Mouse (Mus musculus) kidney, embryonic 16.5 days (tissue): Measurements from ENCODE around the gene Lgals4. TPM values are rescaled to one million over a fixed set of nuclear protein-coding genes. Genes with fewer than 3 reads are reported as not detected.

Source experiments
- ATAC-seq: fragments of 200-750 bp; cut with Nextera tagmentation; 2 replicates; pipeline ENCODE4 v1.8.0; 2017; ENCODE audit warnings: moderate TSS enrichment; ENCODE audit not compliant: low FRiP score, low TSS enrichment
- H3K27ac ChIP-seq: fragments of 300-500 bp; sonication (generic); 2 replicates; pipeline ENCODE4 v1.5.1; 2014; ENCODE audit warnings: low read length
- H3K27me3 ChIP-seq: fragments of 300-500 bp; sonication (generic); 2 replicates; pipeline ENCODE4 v1.6.1; 2014; ENCODE audit warnings: low read length, control low read depth, mixed read lengths; ENCODE audit not compliant: insufficient read depth
- H3K36me3 ChIP-seq: fragments of 300-500 bp; sonication (generic); 2 replicates; pipeline ENCODE4 v1.6.1; 2014; ENCODE audit warnings: low read length, control low read depth, mixed read lengths; ENCODE audit not compliant: insufficient read depth
- H3K4me1 ChIP-seq: fragments of 300-500 bp; sonication (generic); 2 replicates; pipeline ENCODE4 v1.6.1; 2014; ENCODE audit warnings: low read length, control low read depth, mixed read lengths; ENCODE audit not compliant: insufficient read depth
- H3K4me2 ChIP-seq: fragments of 300-500 bp; sonication (generic); replicated peaks from 2 replicates; pipeline ENCODE4 v1.6.1; 2014; ENCODE audit warnings: low read depth, low read length
- H3K4me3 ChIP-seq: fragments of 300-500 bp; sonication (generic); 2 replicates; pipeline ENCODE4 v1.5.1; 2014; ENCODE audit warnings: mild to moderate bottlenecking, low read length
- H3K9ac ChIP-seq: fragments of 300-500 bp; sonication (generic); replicated peaks from 2 replicates; pipeline ENCODE4 v1.6.1; 2014; ENCODE audit warnings: low read length
- H3K9me3 ChIP-seq: fragments of 300-500 bp; sonication (generic); 2 replicates; pipeline ENCODE4 v1.6.1; 2016; ENCODE audit warnings: low read length, control low read depth
- WGBS: fragments of 180-500 bp; shearing (Covaris S2); extraction: QIAGEN DNeasy Blood & Tissue Kit; methylation state at CpG from one replicate; pipeline ENCODE4 v1.1.7; 2014; 5-methylcytosine and 5-hydroxymethylcytosine counted together
- polyA plus RNA-seq: library from polyadenylated mRNA; unstranded; fragments of >200 nt; fragmentation: Nextera tagmentation; extraction: Ambion mirVana; gene quantifications from 2 replicates; pipeline ENCODE4 v1.2.1, GENCODE M21; 2015

The Lgals4 gene
- polyA plus RNA-seq, 1 experiment from 2014 or later, result 10.8 TPM

DNA sequence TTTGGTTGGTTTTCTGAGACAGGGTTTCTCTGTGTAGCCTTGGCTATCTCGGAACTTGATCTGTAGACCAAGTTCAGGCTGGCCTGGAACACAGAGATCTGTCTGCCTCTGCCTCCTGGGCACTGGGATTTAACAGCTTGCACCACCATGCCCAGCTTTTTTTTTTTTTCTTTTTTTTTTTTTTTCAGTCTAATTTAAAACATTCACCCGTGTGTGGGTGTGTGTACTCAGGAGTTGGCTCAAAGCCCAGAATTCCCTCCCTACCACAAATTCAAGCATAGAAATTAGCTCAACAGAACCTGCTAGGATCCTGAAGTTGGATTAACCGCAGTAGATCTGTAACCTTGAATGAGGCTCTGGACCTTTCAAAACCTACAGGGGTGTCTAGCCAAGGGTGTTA, 6.3 kb upstream of the Lgals4 start:
- H3K27me3 ChIP-seq, result no peaks in the 10 kb centered on the region
- no peak overlapping the region for H3K27ac ChIP-seq
- no peak overlapping the region for H3K9ac ChIP-seq
- H3K9me3 ChIP-seq, result no peaks in the 10 kb centered on the region
- peaks cover 7% of the 10 kb centered on the region; the same call in 1 of the 2 replicates for H3K4me1 ChIP-seq
- no peak overlapping the region for H3K4me2 ChIP-seq
- H3K4me3 ChIP-seq, result no peak overlapping the region
- H3K36me3 ChIP-seq, result peaks cover 20% of the 10 kb centered on the region
- WGBS, result 48% methylated on average over 3 of the region's 3 CpGs
- no peak for ATAC-seq

GRCm38 (mm10) chr7:28829821-28830220, 3.8 kb upstream of the Lgals4 start:
- Histone ChIP-seq H3K27me3 (no peaks in the 10 kb centered on the region), H3K9ac (no peak overlapping the region), H3K4me3 (no peak overlapping the region), H3K9me3 (no peaks in the 10 kb centered on the region), H3K4me2 (no peak overlapping the region), H3K36me3 (peaks cover 18% of the 10 kb centered on the region), H3K4me1 (peaks cover under 1% of the 10 kb centered on the region; the same call in 1 of the 2 replicates), H3K27ac (no peak overlapping the region)
- no peak for ATAC-seq
- WGBS, result 96% methylated on average over 8 of the region's 8 CpGs

GRCm38 (mm10) chr7:28830981-28831380, 2.7 kb upstream of the Lgals4 start:
- Histone ChIP-seq H3K4me2 (no peak overlapping the region), H3K9me3 (no peaks in the 10 kb centered on the region), H3K4me3 (no peak overlapping the region), H3K36me3 (peaks cover 18% of the 10 kb centered on the region), H3K27me3 (no peaks in the 10 kb centered on the region), H3K4me1 (no peaks in the 10 kb centered on the region), H3K9ac (no peak overlapping the region), H3K27ac (no peak overlapping the region)
- whole genome bisulfite sequencing, result 87% methylated on average over 5 of the region's 5 CpGs
- no peak for ATAC-seq

DNA sequence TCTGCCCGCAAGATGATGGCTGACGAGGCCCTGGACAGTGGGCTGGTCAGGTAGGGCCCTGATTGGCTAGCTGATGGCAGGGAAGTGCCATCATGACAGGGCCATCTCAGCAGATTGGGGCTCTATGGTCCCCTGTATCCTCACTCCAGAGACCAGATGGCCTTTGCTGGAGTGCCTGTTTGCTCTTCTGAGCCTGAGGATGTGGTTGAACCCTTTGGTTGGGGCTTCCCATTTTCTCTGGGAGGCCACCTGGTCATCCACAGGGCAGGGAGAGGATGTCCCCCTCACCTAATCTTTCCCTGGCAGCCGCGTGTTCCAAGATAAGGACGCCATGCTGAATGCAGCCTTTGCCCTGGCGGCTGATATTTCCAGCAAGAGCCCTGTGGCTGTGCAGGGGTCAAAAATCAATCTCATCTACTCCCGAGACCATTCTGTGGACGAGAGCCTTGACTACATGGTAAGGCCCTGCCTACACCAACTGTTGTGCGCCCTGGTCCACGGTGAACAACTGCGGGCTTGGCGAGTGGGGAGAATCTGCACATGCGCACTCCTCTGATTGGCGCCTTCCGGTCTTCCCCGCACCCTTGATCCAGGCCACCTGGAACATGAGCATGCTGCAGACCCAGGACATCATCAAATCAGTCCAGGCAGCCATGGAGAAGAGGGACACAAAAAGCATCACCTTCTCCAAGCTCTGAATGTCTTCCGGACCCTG, 2.1 kb upstream of the Lgals4 start:
- Histone ChIP-seq H3K36me3 (peaks cover 18% of the 10 kb centered on the region), H3K4me2 (no peak overlapping the region), H3K27me3 (no peaks in the 10 kb centered on the region), H3K4me1 (no peaks in the 10 kb centered on the region), H3K9me3 (no peaks in the 10 kb centered on the region), H3K4me3 (no peak overlapping the region), H3K9ac (no peak overlapping the region), H3K27ac (no peak overlapping the region)
- no peak for ATAC-seq
- WGBS, result 89% methylated on average over 17 of the region's 17 CpGs

DNA sequence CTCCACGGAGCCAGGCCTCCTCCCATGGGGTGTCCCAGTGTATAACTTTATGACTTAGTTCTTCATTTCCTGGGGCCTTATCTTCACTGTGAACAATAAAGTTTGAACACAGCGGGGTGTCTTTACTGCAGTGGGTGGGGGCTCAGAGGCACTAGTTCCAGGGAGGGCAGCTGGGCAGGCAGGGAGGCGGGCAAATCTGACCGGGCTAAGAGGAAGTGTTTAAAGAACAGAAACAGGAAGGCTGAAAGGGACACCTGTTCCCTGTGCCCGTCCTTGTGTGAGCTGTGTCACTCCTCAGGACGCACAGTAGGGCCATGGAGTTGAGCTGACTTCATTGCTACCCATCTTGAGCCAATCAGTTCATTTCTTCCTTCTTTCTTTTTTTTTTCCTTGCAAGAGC, 1.5 kb upstream of the Lgals4 start:
- Histone ChIP-seq H3K27ac (no peak overlapping the region), H3K4me1 (no peaks in the 10 kb centered on the region), H3K4me3 (no peak overlapping the region), H3K27me3 (no peaks in the 10 kb centered on the region), H3K4me2 (no peak overlapping the region), H3K36me3 (peaks cover 18% of the 10 kb centered on the region), H3K9ac (no peak overlapping the region), H3K9me3 (no peaks in the 10 kb centered on the region)
- ATAC-seq, result no peak
- 64% methylated on average over 6 of the region's 6 CpGs for WGBS

DNA sequence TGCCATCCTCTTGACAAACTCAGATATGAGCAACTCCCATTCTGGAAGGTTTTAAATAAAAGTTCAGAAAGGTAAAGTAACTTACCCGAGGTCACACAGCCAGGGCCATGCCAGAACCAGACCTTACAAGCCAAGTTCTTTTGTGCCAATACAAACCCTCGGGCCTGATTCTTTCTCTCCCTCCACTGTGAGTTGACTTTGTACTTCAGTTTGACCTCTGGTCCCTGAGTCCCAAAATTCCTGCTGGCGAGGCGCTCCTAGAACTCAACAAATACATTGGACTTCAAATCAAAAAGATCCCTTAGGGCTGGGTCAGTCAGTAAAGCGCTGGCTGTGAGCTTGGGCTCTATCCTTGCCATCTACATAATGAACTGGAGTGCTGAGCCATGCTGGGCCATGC, 3.3 kb downstream of the Lgals4 start:
- H3K27me3 ChIP-seq, result no peaks in the 10 kb centered on the region
- no peak overlapping the region for H3K4me2 ChIP-seq
- H3K4me3 ChIP-seq, result no peak overlapping the region
- H3K4me1 ChIP-seq, result no peaks in the 10 kb centered on the region
- no peaks in the 10 kb centered on the region for H3K9me3 ChIP-seq
- no peak overlapping the region for H3K27ac ChIP-seq
- 80% methylated on average over 5 of the region's 5 CpGs for WGBS
- ATAC-seq, result no peak
- H3K9ac ChIP-seq, result no peak overlapping the region
- H3K36me3 ChIP-seq, result no peaks in the 10 kb centered on the region

DNA sequence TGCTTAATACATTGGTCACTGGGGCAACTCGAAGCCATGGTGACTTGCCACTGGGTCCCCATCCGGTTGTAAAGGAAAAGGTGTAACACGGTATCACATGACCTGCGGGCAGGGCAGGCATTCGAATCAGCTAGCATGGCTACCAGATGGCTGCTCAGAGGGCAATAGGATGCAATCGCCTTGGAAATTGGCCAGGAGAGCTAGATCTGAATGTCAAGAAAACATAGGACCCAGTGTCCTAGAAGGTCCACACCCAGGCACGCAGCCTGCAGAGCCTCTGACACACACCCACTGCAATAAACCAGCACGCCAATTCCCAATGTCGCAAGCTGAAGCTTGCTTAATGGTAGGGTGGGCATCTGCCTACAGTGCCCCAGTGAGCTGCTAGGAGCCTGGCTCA, 4.7 kb downstream of the Lgals4 start:
- Histone ChIP-seq H3K4me1 (no peaks in the 10 kb centered on the region), H3K9ac (no peak overlapping the region), H3K4me3 (no peak overlapping the region), H3K27me3 (no peaks in the 10 kb centered on the region), H3K36me3 (no peaks in the 10 kb centered on the region), H3K4me2 (no peak overlapping the region), H3K9me3 (0 out of 2 replicates have a peak, but pooled peaks cover 2% of the 10 kb centered on the region), H3K27ac (no peak overlapping the region)
- no peak for ATAC-seq
- WGBS, result 66% methylated on average over 9 of the region's 9 CpGs

- ATAC-seq, result no peak
- H3K4me2 ChIP-seq, result no peak overlapping the region
- H3K9ac ChIP-seq, result no peak overlapping the region
- WGBS, result 53% methylated on average over 1 of the region's 1 CpGs
- H3K4me3 ChIP-seq, result no peak overlapping the region
- peaks cover 4% of the 10 kb centered on the region; the same call in 1 of the 2 replicates for H3K4me1 ChIP-seq
- H3K9me3 ChIP-seq, result peaks cover 2% of the 10 kb centered on the region; the same call in 1 of the 2 replicates
- no peak overlapping the region for H3K27ac ChIP-seq
- no peaks in the 10 kb centered on the region for H3K27me3 ChIP-seq
- no peaks in the 10 kb centered on the region for H3K36me3 ChIP-seq
These were observed 13.6 kb downstream of the Lgals4 start for GRCm38 (mm10) chr7:28847273-28847672.

DNA sequence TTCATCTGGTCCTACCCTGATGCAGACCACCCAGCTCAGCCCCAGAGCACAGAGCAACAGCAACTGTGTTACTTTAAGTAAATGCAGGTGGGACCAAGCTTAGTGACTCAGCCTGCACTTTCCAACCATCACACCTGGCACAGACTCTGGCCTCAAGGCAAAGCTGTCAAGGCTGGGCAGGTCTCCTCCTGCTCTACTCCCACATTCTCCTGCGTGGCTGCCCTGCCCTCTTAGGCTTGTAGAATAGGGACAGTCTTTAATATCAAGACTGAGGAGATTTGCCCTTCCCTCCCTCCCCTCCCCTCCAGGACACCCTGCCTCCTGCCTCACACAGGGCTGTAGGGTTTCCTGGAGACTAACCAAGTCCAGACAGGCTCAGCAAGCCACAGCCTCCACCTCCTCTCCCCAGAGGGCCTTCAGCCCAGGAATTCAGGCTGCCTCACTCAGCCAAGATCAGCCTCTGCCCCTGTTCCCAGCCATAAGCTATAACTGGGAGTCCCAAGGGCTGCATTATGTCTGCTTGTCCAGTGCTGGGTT, 16.1 kb downstream of the Lgals4 start:
- ATAC-seq, result peak; percentile 69; the same call in 1 of the 2 replicates

DNA sequence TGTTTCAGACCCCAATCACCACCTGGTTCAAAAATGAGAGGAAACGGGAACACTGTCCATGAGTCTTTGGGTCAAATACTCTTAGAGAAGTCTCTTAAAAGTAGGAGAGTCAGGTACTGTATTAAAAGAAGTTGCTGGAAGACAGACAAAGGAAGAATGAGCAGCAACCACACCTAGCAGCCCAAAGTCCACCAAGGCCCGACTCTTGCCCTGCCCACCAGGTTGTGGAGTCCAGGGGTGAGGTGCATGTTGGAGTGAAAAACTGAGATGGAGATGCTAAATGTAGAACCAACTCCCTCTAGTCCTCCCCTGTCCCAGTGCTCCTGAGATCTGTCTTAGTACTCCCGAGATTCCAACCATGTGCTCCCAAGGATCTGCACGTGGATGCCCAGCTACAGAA, 17.0 kb downstream of the Lgals4 start:
- Histone ChIP-seq H3K9ac (no peak overlapping the region), H3K4me1 (peaks cover 4% of the 10 kb centered on the region; the same call in 1 of the 2 replicates), H3K27ac (no peak overlapping the region), H3K4me2 (no peak overlapping the region), H3K36me3 (no peaks in the 10 kb centered on the region), H3K4me3 (no peak overlapping the region), H3K27me3 (no peaks in the 10 kb centered on the region), H3K9me3 (no peaks in the 10 kb centered on the region)
- ATAC-seq, result no peak
- 69% methylated on average over 4 of the region's 4 CpGs for WGBS

More for the DNA sequence above, 16.1 kb downstream of the Lgals4 start:
- H3K4me3 ChIP-seq, result no peak overlapping the region
- H3K9me3 ChIP-seq, result no peaks in the 10 kb centered on the region
- no peak overlapping the region for H3K4me2 ChIP-seq
- peaks cover 4% of the 10 kb centered on the region; the same call in 1 of the 2 replicates for H3K4me1 ChIP-seq
- no peaks in the 10 kb centered on the region for H3K36me3 ChIP-seq
- no peaks in the 10 kb centered on the region for H3K27me3 ChIP-seq
- WGBS, result 19% methylated on average over 1 of the region's 1 CpGs
- no peak overlapping the region; the same call in 1 of the 2 replicates for H3K27ac ChIP-seq
- no peak overlapping the region for H3K9ac ChIP-seq
